Comparison of ENCODE assay signal across 1 mouse cellular context in the genomic region with DNA sequence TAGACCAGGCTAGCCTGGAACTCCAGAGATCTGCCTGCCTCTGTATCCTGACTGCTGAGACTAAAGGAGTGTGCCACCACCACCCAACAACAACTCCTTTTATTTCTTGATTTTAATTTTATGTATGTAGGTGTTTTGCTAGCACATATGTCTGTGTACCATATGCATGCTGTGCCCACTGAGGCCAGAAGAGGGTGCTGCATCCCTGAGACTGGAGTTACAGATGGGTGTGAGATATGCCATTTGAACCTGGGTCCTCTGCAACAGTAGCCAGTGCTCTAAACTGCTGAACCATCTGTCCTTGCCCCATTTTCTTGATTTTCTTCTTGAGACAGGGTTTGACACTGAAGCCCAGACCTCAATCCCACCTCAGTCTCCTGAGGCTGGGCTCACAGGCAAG.
TF ChIP-seq lines count a peak whose summit lies in the region.

No protein-coding gene starts in this region.

TF ChIP-seq in CH12.LX, 34 proteins besides CTCF, POLR2A, EP300 and RAD21:
- TF ChIP-seq NELFE (IDR thresholded peaks at IDR 0.05; ENCODE audit: low read depth, low read length) (peak; percentile 30; the same call in 1 of the 2 replicates), MYC (IDR thresholded peaks at IDR 0.05; ENCODE audit: low read depth, low read length) (no peak), ZC3H11A (IDR thresholded peaks at IDR 0.05; ENCODE audit: low read depth, low read length) (peak; percentile 21; the same call in 1 of the 2 replicates), SMC3 (IDR thresholded peaks at IDR 0.05; ENCODE audit: low read depth, low read length) (peak; percentile 85)
